21 mouse cellular contexts compared by ENCODE assay signal in genomic region chr2:145515956-145516355, GRCm38 (mm10).
"Had no signal": no experiment of that assay in that cellular context is flagged by ENCODE, and none has a peak within 500 bp of the region (broad histone marks: within the 10 kb centered on the region; RNA-seq: fewer than 3 reads in every experiment).

No protein-coding gene starts in this region.

- H3K4me2 ChIP-seq: liver, embryonic 13.5 days; liver, embryonic 15.5 days; lung, embryonic 15.5 days; midbrain, embryonic 13.5 days; neural tube, embryonic 13.5 days; neural tube, embryonic 15.5 days had no signal

- H3K36me3 ChIP-seq: liver, embryonic 13.5 days; liver, embryonic 15.5 days; lung, embryonic 15.5 days; midbrain, embryonic 10.5 days; midbrain, embryonic 13.5 days; neural tube, embryonic 13.5 days; neural tube, embryonic 15.5 days had no signal

- H3K4me3 ChIP-seq: liver, embryonic 13.5 days; liver, embryonic 15.5 days; lung, embryonic 15.5 days; midbrain, embryonic 10.5 days; midbrain, embryonic 13.5 days; myocyte; neural tube, embryonic 13.5 days; neural tube, embryonic 15.5 days had no signal

- DNase-seq: liver, embryonic 13.5 days; liver, postnatal 0 days; lung, adult 2 months; lung, postnatal 10 days; lung, postnatal 4 days; retina, postnatal 1 day; right cerebral cortex, adult 18-20 months; right cerebral cortex, postnatal 25 days; right cerebral cortex, postnatal 4 days; spleen, adult 18-20 months; thymus, adult 18-20 months; thymus, postnatal 14 days; thymus, postnatal 36 days had no signal

- H3K9ac ChIP-seq: liver, embryonic 13.5 days; liver, embryonic 15.5 days; liver, postnatal 0 days; lung, embryonic 15.5 days; midbrain, embryonic 13.5 days; neural tube, embryonic 13.5 days; neural tube, embryonic 15.5 days had no signal

- H3K27ac ChIP-seq: liver, embryonic 13.5 days; liver, embryonic 15.5 days; lung, embryonic 15.5 days; midbrain, embryonic 10.5 days; midbrain, embryonic 13.5 days; neural tube, embryonic 13.5 days; neural tube, embryonic 15.5 days had no signal

- ATAC-seq: liver, postnatal 0 days; midbrain, embryonic 13.5 days; midbrain, embryonic 16.5 days had no signal

- H3K4me1 ChIP-seq: liver, embryonic 13.5 days; liver, embryonic 15.5 days; lung, embryonic 15.5 days; midbrain, embryonic 10.5 days; midbrain, embryonic 13.5 days; neural tube, embryonic 13.5 days had no signal

- H3K9me3 ChIP-seq: liver, embryonic 13.5 days; liver, embryonic 15.5 days; lung, embryonic 15.5 days; midbrain, embryonic 10.5 days; midbrain, embryonic 13.5 days; neural tube, embryonic 13.5 days; neural tube, embryonic 15.5 days had no signal

- H3K27me3 ChIP-seq: liver, embryonic 13.5 days; liver, embryonic 15.5 days; midbrain, embryonic 13.5 days; neural tube, embryonic 13.5 days; neural tube, embryonic 15.5 days had no signal
